Mouse (Mus musculus) thymus, adult 2 months (tissue): ENCODE results near the gene Srrm3.

ENCODE experiments used
- CTCF ChIP-seq: fragments of 200-500 bp; IDR thresholded peaks from 2 replicates; pipeline ENCODE4 v1.5.1; 2012; ENCODE audit warnings: mild to moderate bottlenecking, control low read depth, low read length, moderate library complexity, borderline replicate concordance; ENCODE audit not compliant: control insufficient read depth, poor library complexity, insufficient read depth; ENCODE audit errors: extremely low read depth
- POLR2A ChIP-seq: fragments of 200-500 bp; IDR thresholded peaks from 2 replicates; pipeline ENCODE4 v1.6.1; 2012; ENCODE audit warnings: mild to moderate bottlenecking, low read length, control low read depth, moderate library complexity; ENCODE audit not compliant: control insufficient read depth, poor library complexity, insufficient read depth; ENCODE audit errors: extremely low read depth

DNA sequence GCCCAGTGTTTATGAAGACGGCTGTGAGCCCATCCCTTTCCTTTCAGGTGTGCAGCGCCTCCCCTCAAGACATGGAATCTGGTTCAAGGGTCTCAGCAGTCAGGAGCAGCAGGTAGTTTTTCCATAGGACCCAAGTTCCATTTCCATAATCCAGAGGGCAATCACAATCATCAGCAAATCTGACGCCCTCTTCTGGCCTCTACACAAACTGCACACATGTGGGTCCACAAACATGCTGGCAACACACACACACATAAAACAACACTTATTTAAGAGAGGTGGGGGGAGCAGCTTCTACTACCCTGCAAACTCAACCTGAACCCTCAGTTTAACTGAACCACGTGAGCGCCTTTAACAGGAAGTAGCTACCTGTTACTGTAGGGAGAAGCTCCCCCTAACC, 111.9 kb downstream of the Srrm3 start:
- TF ChIP-seq CTCF (no peak), POLR2A (no peak)
